Mouse (Mus musculus) cerebellum, adult 2 months (tissue): ENCODE results near the gene Dnase1l2. TPM values are rescaled to one million over a fixed set of nuclear protein-coding genes. Genes with fewer than 3 reads are reported as not detected.

ENCODE experiments used
- DNase-seq, 2 experiments: peaks; one replicate each; pipeline ENCODE4 v3.0.0; 2021
- H3K27ac ChIP-seq: fragments of 200-500 bp; 2 replicates; pipeline ENCODE4 v1.5.1; 2012; ENCODE audit warnings: low read length, control low read depth, inconsistent platforms; ENCODE audit not compliant: insufficient read depth
- H3K27me3 ChIP-seq: fragments of 200-500 bp; 2 replicates; pipeline ENCODE4 v1.6.1; 2012; ENCODE audit warnings: inconsistent platforms, mild to moderate bottlenecking, low read length, moderate library complexity; ENCODE audit not compliant: control insufficient read depth, insufficient read depth
- H3K4me1 ChIP-seq: fragments of 200-500 bp; 2 replicates; pipeline ENCODE4 v1.6.1; 2011; ENCODE audit warnings: low read length; ENCODE audit not compliant: control insufficient read depth, insufficient read depth
- H3K4me3 ChIP-seq: fragments of 200-500 bp; replicated peaks from 2 replicates; pipeline ENCODE3; 2011; ENCODE audit warnings: mild to moderate bottlenecking, low read depth, low read length, control low read depth; ENCODE audit not compliant: insufficient read depth
- CTCF ChIP-seq: fragments of 200-500 bp; IDR thresholded peaks from 2 replicates; pipeline ENCODE4 v1.5.1; 2011; ENCODE audit warnings: low read depth, mild to moderate bottlenecking, control low read depth, low read length, moderate library complexity, borderline replicate concordance; ENCODE audit not compliant: insufficient read depth
- POLR2A ChIP-seq: fragments of 200-500 bp; IDR thresholded peaks from 2 replicates; pipeline ENCODE4 v1.6.1; 2011; ENCODE audit warnings: low read length, control low read depth, borderline replicate concordance; ENCODE audit not compliant: insufficient read depth
- WGBS: fragments of 180-500 bp; shearing (Covaris S2); methylation state at CpG from one replicate; pipeline ENCODE4 v1.1.7; 2018; 5-methylcytosine and 5-hydroxymethylcytosine counted together
- polyA plus RNA-seq: library from polyadenylated mRNA; depleted of rRNA; stranded (reverse); fragments of >200 nt; gene quantifications from 2 replicates; pipeline ENCODE4 v1.2.3, GENCODE M21; 2012; rRNA removed

The Dnase1l2 gene
- polyA plus RNA-seq, 1 experiment, result 22.7 TPM

DNA sequence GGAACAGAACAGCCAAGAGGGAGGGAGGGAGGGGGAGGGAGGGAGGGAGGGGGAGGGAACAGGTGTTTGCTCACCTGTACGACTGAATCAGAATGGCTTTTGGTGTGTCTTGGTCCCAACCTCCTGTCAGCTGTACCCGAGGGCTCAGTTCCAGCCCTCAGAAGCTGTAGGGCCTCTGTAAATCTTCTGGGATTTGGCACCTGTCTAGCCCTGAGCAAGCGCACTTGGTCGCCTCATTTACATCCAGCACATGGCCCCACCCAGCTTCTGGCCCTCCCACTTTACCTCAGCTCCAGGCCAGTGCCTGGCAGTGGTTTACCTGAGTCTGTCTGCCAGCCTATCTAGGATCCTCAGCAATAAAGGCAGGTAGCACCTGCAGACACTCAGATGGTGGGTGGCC is 49.4 kb downstream of the Dnase1l2 start:
- WGBS, result 44% methylated on average over 4 of the region's 4 CpGs
- Histone ChIP-seq H3K27me3 (no peaks in the 10 kb centered on the region), H3K27ac (no peak overlapping the region), H3K4me1 (0 out of 2 replicates have a peak, but pooled peaks cover 2% of the 10 kb centered on the region), H3K4me3 (no peak overlapping the region)
- DNase-seq, result no peak
- TF ChIP-seq CTCF, result no peak
- no peak for TF ChIP-seq POLR2A

DNA sequence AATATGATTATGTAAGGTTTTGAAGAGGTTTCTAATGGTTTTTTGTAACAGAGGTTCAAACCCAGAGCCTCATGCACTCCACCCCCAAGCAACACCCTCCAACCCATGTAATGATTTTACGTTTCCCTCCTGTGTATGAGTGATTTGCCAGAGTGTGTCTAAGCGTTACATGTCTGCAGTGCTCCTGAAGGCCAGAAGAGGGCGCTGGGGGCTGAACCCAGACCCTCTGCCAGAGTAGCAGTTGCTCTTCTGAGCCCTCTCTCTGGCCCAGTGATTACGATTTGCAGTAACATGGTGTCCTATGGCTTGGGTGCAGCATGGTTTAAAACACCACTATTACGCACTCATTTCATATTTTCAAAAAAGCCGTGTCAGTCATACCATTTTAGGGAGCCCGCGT is 51.8 kb downstream of the Dnase1l2 start:
- no peak overlapping the region for H3K4me3 ChIP-seq
- no peaks in the 10 kb centered on the region for H3K27me3 ChIP-seq
- H3K4me1 ChIP-seq, result no peaks in the 10 kb centered on the region
- WGBS, result 68% methylated on average over 8 of the region's 8 CpGs
- H3K27ac ChIP-seq, result no peak overlapping the region
- DNase-seq, result peak in 1 of 2 experiments; percentile 38
- TF ChIP-seq POLR2A (no peak), CTCF (peak; percentile 59)

Other genes starting within 250 kb of the Dnase1l2 start
- 45.6 and 50.3 TPM in 2 replicates for gene Tbc1d24, start 237.5 kb downstream of the Dnase1l2 start, polyA plus RNA-seq
- 3.8 and 4.5 TPM in 2 replicates for gene Ntn3, start 233.6 kb downstream of the Dnase1l2 start, polyA plus RNA-seq
- gene Tedc2, start 222.3 kb downstream of the Dnase1l2 start, polyA plus RNA-seq, result 27.3 and 28.4 TPM in 2 replicates
- 3.6 and 4.1 TPM in 2 replicates for gene Ccnf, start 191.6 kb downstream of the Dnase1l2 start, polyA plus RNA-seq
- gene Abca17, start 92.0 kb downstream of the Dnase1l2 start, polyA plus RNA-seq, result 0.22 and 0.31 TPM in 2 replicates
- gene Abca3, start 91.2 kb downstream of the Dnase1l2 start, polyA plus RNA-seq, result 57.0 and 58.6 TPM in 2 replicates
- 254 and 263 TPM in 2 replicates for gene Rnps1, start 28.5 kb downstream of the Dnase1l2 start, polyA plus RNA-seq
- 77.3 and 78.6 TPM in 2 replicates for gene Eci1, start 16.5 kb downstream of the Dnase1l2 start, polyA plus RNA-seq
- gene E4f1, start 27.2 kb upstream of the Dnase1l2 start, polyA plus RNA-seq, result 79.4 and 80.6 TPM in 2 replicates
- gene Pgp, start 27.3 kb upstream of the Dnase1l2 start, polyA plus RNA-seq, result 126 and 133 TPM in 2 replicates
- 2.3 TPM in 2 replicates for gene Bricd5, start 30.8 kb upstream of the Dnase1l2 start, polyA plus RNA-seq
- gene Mlst8, start 36.0 kb upstream of the Dnase1l2 start, polyA plus RNA-seq, result 55.9 and 63.5 TPM in 2 replicates
- 122 and 127 TPM in 2 replicates for gene Caskin1, start 45.5 kb upstream of the Dnase1l2 start, polyA plus RNA-seq
- 197 and 198 TPM in 2 replicates for gene Traf7, start 84.8 kb upstream of the Dnase1l2 start, polyA plus RNA-seq
- gene Rab26, start 91.1 kb upstream of the Dnase1l2 start, polyA plus RNA-seq, result 21.7 and 22.6 TPM in 2 replicates
- gene Pkd1, start 106.7 kb upstream of the Dnase1l2 start, polyA plus RNA-seq, result 122 and 132 TPM in 2 replicates
- 168 and 194 TPM in 2 replicates for gene Tsc2, start 189.5 kb upstream of the Dnase1l2 start, polyA plus RNA-seq
- gene Nthl1, start 189.6 kb upstream of the Dnase1l2 start, polyA plus RNA-seq, result 9.0 TPM in 2 replicates
- gene Slc9a3r2, start 207.2 kb upstream of the Dnase1l2 start, polyA plus RNA-seq, result 140 and 146 TPM in 2 replicates
- gene Npw, start 215.4 kb upstream of the Dnase1l2 start, polyA plus RNA-seq, result not detected in 2 replicates
- 92.6 and 98.6 TPM in 2 replicates for gene Zfp598, start 226.6 kb upstream of the Dnase1l2 start, polyA plus RNA-seq
- 130 and 132 TPM in 2 replicates for gene Syngr3, start 246.8 kb upstream of the Dnase1l2 start, polyA plus RNA-seq